Mouse (Mus musculus) heart, adult 9 months (tissue): ENCODE results near the gene Iqgap1.

Source experiments
- DNase-seq, 2 experiments: peaks; one replicate each; pipeline ENCODE4 v3.0.0; 2022; ENCODE audit warnings: low spot score in 2 of 2

Iqgap1 gene

GRCm38 (mm10) chr7:80843910-80844640 lies 18.3 kb upstream of the Iqgap1 start:
- no peak for DNase-seq

GRCm38 (mm10) chr7:80843176-80843575 lies 17.4 kb upstream of the Iqgap1 start:
- no peak for DNase-seq

- DNase-seq: no peak
Observed at GRCm38 (mm10) chr7:80842132-80842531, 16.4 kb upstream of the Iqgap1 start.

GRCm38 (mm10) chr7:80840937-80841336 lies 15.2 kb upstream of the Iqgap1 start:
- no peak for DNase-seq

GRCm38 (mm10) chr7:80840241-80840640 lies 14.5 kb upstream of the Iqgap1 start:
- DNase-seq: no peak

GRCm38 (mm10) chr7:80839755-80840154 lies 14.0 kb upstream of the Iqgap1 start:
- no peak for DNase-seq

- DNase-seq: no peak
Observed at GRCm38 (mm10) chr7:80838247-80838646, 12.5 kb upstream of the Iqgap1 start.

- DNase-seq: no peak
Observed at GRCm38 (mm10) chr7:80837736-80838135, 12.0 kb upstream of the Iqgap1 start.

GRCm38 (mm10) chr7:80835984-80836652 lies 10.3 kb upstream of the Iqgap1 start:
- DNase-seq: no peak

GRCm38 (mm10) chr7:80833651-80834532 lies 8.1 kb upstream of the Iqgap1 start:
- DNase-seq: no peak

GRCm38 (mm10) chr7:80832996-80833650 lies 7.3 kb upstream of the Iqgap1 start:
- DNase-seq: peak; percentile 35 to 40

GRCm38 (mm10) chr7:80832191-80832590 lies 6.4 kb upstream of the Iqgap1 start:
- DNase-seq: peak; percentile 32 to 59

- peak; percentile 51 to 70 for DNase-seq
Observed at GRCm38 (mm10) chr7:80830193-80830803, 4.5 kb upstream of the Iqgap1 start.

GRCm38 (mm10) chr7:80828146-80828860 lies 2.5 kb upstream of the Iqgap1 start:
- DNase-seq: peak in 1 of 2 experiments; percentile 40

GRCm38 (mm10) chr7:80823875-80824682 lies 1.7 kb downstream of the Iqgap1 start:
- DNase-seq: no peak

- no peak for DNase-seq
Observed at GRCm38 (mm10) chr7:80823267-80823666, 2.5 kb downstream of the Iqgap1 start.

- DNase-seq: no peak
Observed at GRCm38 (mm10) chr7:80820838-80821237, 4.9 kb downstream of the Iqgap1 start.

GRCm38 (mm10) chr7:80816641-80817040 lies 9.1 kb downstream of the Iqgap1 start:
- no peak for DNase-seq

- DNase-seq: no peak
Observed at GRCm38 (mm10) chr7:80813397-80813796, 12.4 kb downstream of the Iqgap1 start.

GRCm38 (mm10) chr7:80806331-80806730 lies 19.4 kb downstream of the Iqgap1 start:
- no peak for DNase-seq
